Mouse (Mus musculus) monocyte, adult 2 months (primary cell): Measurements from ENCODE around the gene Txlnb.
A peak's percentile ranks its signal among the peaks of the same experiment; 100 is the strongest.
"Not testable (repeated sequence)": the region's sequence is repeated elsewhere in the genome, so short reads cannot be mapped to it uniquely, and the experiment has no call there.

ENCODE experiments used
- DNase-seq, 2 experiments: peaks; one replicate each; pipeline ENCODE4 v3.0.0; 2022; ENCODE audit warnings: low spot score in 2 of 2, low read depth in 1 of 2

Gene Txlnb

GRCm38 (mm10) chr10:17795767-17796631 lies at the start of gene Txlnb:
Gene Txlnb (plus strand): TSS chr10:17796226.
- peak in 1 of 2 experiments; percentile 23 for DNase-seq

GRCm38 (mm10) chr10:17752478-17752877 lies 43.5 kb upstream of the Txlnb start:
- DNase-seq, result no peak

GRCm38 (mm10) chr10:17759772-17760171 lies 36.3 kb upstream of the Txlnb start:
- DNase-seq, result no peak

GRCm38 (mm10) chr10:17760750-17761613 lies 35.0 kb upstream of the Txlnb start:
- DNase-seq, result no peak

GRCm38 (mm10) chr10:17761652-17762051 lies 34.4 kb upstream of the Txlnb start:
- DNase-seq, result no peak

- no peak for DNase-seq
Observed at GRCm38 (mm10) chr10:17762946-17763345, 33.1 kb upstream of the Txlnb start.

- no peak for DNase-seq
Observed at GRCm38 (mm10) chr10:17769856-17770255, 26.2 kb upstream of the Txlnb start.

GRCm38 (mm10) chr10:17772364-17772763 lies 23.7 kb upstream of the Txlnb start:
- peak; percentile 27 to 62 for DNase-seq

- no peak for DNase-seq
Observed at GRCm38 (mm10) chr10:17774366-17774765, 21.7 kb upstream of the Txlnb start.

GRCm38 (mm10) chr10:17775079-17775478 lies 20.9 kb upstream of the Txlnb start:
- DNase-seq, result no peak

- DNase-seq, result not testable (repeated sequence)
Observed at GRCm38 (mm10) chr10:17776684-17777083, 19.3 kb upstream of the Txlnb start.

- DNase-seq, result no peak
Observed at GRCm38 (mm10) chr10:17786771-17787170, 9.3 kb upstream of the Txlnb start.

- DNase-seq, result no peak
Observed at GRCm38 (mm10) chr10:17787938-17788337, 8.1 kb upstream of the Txlnb start.

GRCm38 (mm10) chr10:17788347-17788746 lies 7.7 kb upstream of the Txlnb start:
- peak in 1 of 2 experiments; percentile 34 for DNase-seq

- DNase-seq, result no peak
Observed at GRCm38 (mm10) chr10:17793926-17794325, 2.1 kb upstream of the Txlnb start.

- no peak for DNase-seq
Observed at GRCm38 (mm10) chr10:17794443-17794842, 1.6 kb upstream of the Txlnb start.

- DNase-seq, result no peak
Observed at GRCm38 (mm10) chr10:17795227-17795626, 799 bp upstream of the Txlnb start.

GRCm38 (mm10) chr10:17796846-17797631 lies 1.0 kb downstream of the Txlnb start:
- no peak for DNase-seq

- DNase-seq, result no peak
Observed at GRCm38 (mm10) chr10:17797681-17798080, 1.7 kb downstream of the Txlnb start.

GRCm38 (mm10) chr10:17801788-17802187 lies 5.8 kb downstream of the Txlnb start:
- DNase-seq, result no peak

GRCm38 (mm10) chr10:17808526-17808925 lies 12.5 kb downstream of the Txlnb start:
- no peak for DNase-seq
